Mouse (Mus musculus): Measurements from ENCODE around the gene a. TPM values are rescaled to one million over a fixed set of nuclear protein-coding genes. Genes with fewer than 3 reads are reported as not detected.

The a gene
- polyA plus RNA-seq, 1 experiment from 2014 or later, result 0.41 TPM

GRCm38 (mm10) chr2:154791661-154792642 is 750 bp downstream of the a start:
- Histone ChIP-seq H3K27me3 (ENCODE audit: control insufficient read depth, insufficient read depth, low read length) (no peaks in the 10 kb centered on the region), H3K27ac (ENCODE audit: low read length) (peak overlapping the region; percentile 98), H3K9ac (ENCODE audit: low read length) (peak overlapping the region; percentile 99), H3K4me2 (ENCODE audit: low read depth, low read length) (peak overlapping the region; percentile 82), H3K4me1 (ENCODE audit: control insufficient read depth, insufficient read depth, low read length) (peaks cover 38% of the 10 kb centered on the region), H3K36me3 (ENCODE audit: control insufficient read depth, insufficient read depth, low read length) (no peaks in the 10 kb centered on the region), H3K4me3 (replicated peaks; ENCODE audit: low read length) (peak overlapping the region; percentile 97), H3K9me3 (replicated peaks; ENCODE audit: control insufficient read depth, low read length) (no peaks in the 10 kb centered on the region)
- WGBS, result under 1% methylated on average over 61 of the region's 67 CpGs
- peak; percentile 41 for ATAC-seq (ENCODE audit: insufficient read depth, low FRiP score)

- Histone ChIP-seq H3K4me2 (ENCODE audit: low read depth, low read length) (no peak overlapping the region), H3K27ac (ENCODE audit: low read length) (no peak overlapping the region), H3K9me3 (replicated peaks; ENCODE audit: control insufficient read depth, low read length) (no peaks in the 10 kb centered on the region), H3K27me3 (ENCODE audit: control insufficient read depth, insufficient read depth, low read length) (no peaks in the 10 kb centered on the region), H3K4me3 (replicated peaks; ENCODE audit: low read length) (no peak overlapping the region), H3K36me3 (ENCODE audit: control insufficient read depth, insufficient read depth, low read length) (no peaks in the 10 kb centered on the region), H3K4me1 (ENCODE audit: control insufficient read depth, insufficient read depth, low read length) (peaks cover 21% of the 10 kb centered on the region), H3K9ac (ENCODE audit: low read length) (no peak overlapping the region)
- WGBS, result 65% methylated on average over 1 of the region's 1 CpGs
- ATAC-seq (ENCODE audit: insufficient read depth, low FRiP score), result no peak
These were observed 12.2 kb downstream of the a start for GRCm38 (mm10) chr2:154803372-154803771.

GRCm38 (mm10) chr2:154803845-154804244 is 12.6 kb downstream of the a start:
- H3K9ac ChIP-seq (ENCODE audit: low read length), result no peak overlapping the region
- ATAC-seq (ENCODE audit: insufficient read depth, low FRiP score), result no peak
- no peaks in the 10 kb centered on the region for H3K36me3 ChIP-seq (ENCODE audit: control insufficient read depth, insufficient read depth, low read length)
- WGBS, result 46% methylated on average over 4 of the region's 4 CpGs
- no peaks in the 10 kb centered on the region for H3K9me3 ChIP-seq (replicated peaks; ENCODE audit: control insufficient read depth, low read length)
- no peak overlapping the region for H3K4me3 ChIP-seq (replicated peaks; ENCODE audit: low read length)
- H3K27me3 ChIP-seq (ENCODE audit: control insufficient read depth, insufficient read depth, low read length), result no peaks in the 10 kb centered on the region
- H3K4me1 ChIP-seq (ENCODE audit: control insufficient read depth, insufficient read depth, low read length), result peaks cover 21% of the 10 kb centered on the region
- no peak overlapping the region for H3K4me2 ChIP-seq (ENCODE audit: low read depth, low read length)
- no peak overlapping the region for H3K27ac ChIP-seq (ENCODE audit: low read length)

GRCm38 (mm10) chr2:154807689-154808088 is 16.5 kb downstream of the a start:
- H3K4me2 ChIP-seq (ENCODE audit: low read depth, low read length), result no peak overlapping the region
- peaks cover 29% of the 10 kb centered on the region for H3K4me1 ChIP-seq (ENCODE audit: control insufficient read depth, insufficient read depth, low read length)
- H3K4me3 ChIP-seq (replicated peaks; ENCODE audit: low read length), result no peak overlapping the region
- H3K36me3 ChIP-seq (ENCODE audit: control insufficient read depth, insufficient read depth, low read length), result no peaks in the 10 kb centered on the region
- WGBS, result 38% methylated on average over 1 of the region's 1 CpGs
- no peaks in the 10 kb centered on the region for H3K27me3 ChIP-seq (ENCODE audit: control insufficient read depth, insufficient read depth, low read length)
- no peaks in the 10 kb centered on the region for H3K9me3 ChIP-seq (replicated peaks; ENCODE audit: control insufficient read depth, low read length)
- ATAC-seq (ENCODE audit: insufficient read depth, low FRiP score), result no peak
- H3K9ac ChIP-seq (ENCODE audit: low read length), result no peak overlapping the region
- H3K27ac ChIP-seq (ENCODE audit: low read length), result no peak overlapping the region

- Histone ChIP-seq H3K27ac (ENCODE audit: low read length) (no peak overlapping the region), H3K36me3 (ENCODE audit: control insufficient read depth, insufficient read depth, low read length) (no peaks in the 10 kb centered on the region), H3K4me1 (ENCODE audit: control insufficient read depth, insufficient read depth, low read length) (peaks cover 20% of the 10 kb centered on the region), H3K9me3 (replicated peaks; ENCODE audit: control insufficient read depth, low read length) (no peaks in the 10 kb centered on the region), H3K4me3 (replicated peaks; ENCODE audit: low read length) (no peak overlapping the region), H3K27me3 (ENCODE audit: control insufficient read depth, insufficient read depth, low read length) (no peaks in the 10 kb centered on the region), H3K4me2 (ENCODE audit: low read depth, low read length) (no peak overlapping the region), H3K9ac (ENCODE audit: low read length) (no peak overlapping the region)
- peak; percentile 66; the same call in 1 of the 2 replicates for ATAC-seq (ENCODE audit: insufficient read depth, low FRiP score)
- 69% methylated on average over 1 of the region's 1 CpGs for WGBS
These were observed 18.0 kb downstream of the a start for GRCm38 (mm10) chr2:154809107-154809762.

GRCm38 (mm10) chr2:154810821-154811220 is 19.6 kb downstream of the a start:
- WGBS, result 31% methylated on average over 1 of the region's 1 CpGs
- peaks cover 15% of the 10 kb centered on the region for H3K4me1 ChIP-seq (ENCODE audit: control insufficient read depth, insufficient read depth, low read length)
- no peaks in the 10 kb centered on the region for H3K36me3 ChIP-seq (ENCODE audit: control insufficient read depth, insufficient read depth, low read length)
- no peak overlapping the region for H3K27ac ChIP-seq (ENCODE audit: low read length)
- H3K9ac ChIP-seq (ENCODE audit: low read length), result no peak overlapping the region
- H3K9me3 ChIP-seq (replicated peaks; ENCODE audit: control insufficient read depth, low read length), result no peaks in the 10 kb centered on the region
- no peak overlapping the region for H3K4me3 ChIP-seq (replicated peaks; ENCODE audit: low read length)
- H3K27me3 ChIP-seq (ENCODE audit: control insufficient read depth, insufficient read depth, low read length), result no peaks in the 10 kb centered on the region
- no peak for ATAC-seq (ENCODE audit: insufficient read depth, low FRiP score)
- H3K4me2 ChIP-seq (ENCODE audit: low read depth, low read length), result no peak overlapping the region

- no peak overlapping the region for H3K4me2 ChIP-seq (ENCODE audit: low read depth, low read length)
- H3K9ac ChIP-seq (ENCODE audit: low read length), result no peak overlapping the region
- ATAC-seq (ENCODE audit: insufficient read depth, low FRiP score), result no peak
- no peaks in the 10 kb centered on the region for H3K27me3 ChIP-seq (ENCODE audit: control insufficient read depth, insufficient read depth, low read length)
- H3K4me3 ChIP-seq (replicated peaks; ENCODE audit: low read length), result no peak overlapping the region
- 72% methylated on average over 2 of the region's 2 CpGs for WGBS
- H3K36me3 ChIP-seq (ENCODE audit: control insufficient read depth, insufficient read depth, low read length), result no peaks in the 10 kb centered on the region
- no peaks in the 10 kb centered on the region for H3K9me3 ChIP-seq (replicated peaks; ENCODE audit: control insufficient read depth, low read length)
- H3K4me1 ChIP-seq (ENCODE audit: control insufficient read depth, insufficient read depth, low read length), result peaks cover 13% of the 10 kb centered on the region
- no peak overlapping the region for H3K27ac ChIP-seq (ENCODE audit: low read length)
These were observed 22.2 kb downstream of the a start for GRCm38 (mm10) chr2:154813426-154813825.

GRCm38 (mm10) chr2:154817089-154817488 is 25.9 kb downstream of the a start:
- Histone ChIP-seq H3K4me3 (replicated peaks; ENCODE audit: low read length) (no peak overlapping the region), H3K4me1 (ENCODE audit: control insufficient read depth, insufficient read depth, low read length) (peaks cover 14% of the 10 kb centered on the region), H3K4me2 (ENCODE audit: low read depth, low read length) (no peak overlapping the region), H3K9me3 (replicated peaks; ENCODE audit: control insufficient read depth, low read length) (no peaks in the 10 kb centered on the region), H3K9ac (ENCODE audit: low read length) (no peak overlapping the region), H3K36me3 (ENCODE audit: control insufficient read depth, insufficient read depth, low read length) (no peaks in the 10 kb centered on the region), H3K27ac (ENCODE audit: low read length) (no peak overlapping the region), H3K27me3 (ENCODE audit: control insufficient read depth, insufficient read depth, low read length) (no peaks in the 10 kb centered on the region)
- no peak for ATAC-seq (ENCODE audit: insufficient read depth, low FRiP score)
- 60% methylated on average over 3 of the region's 3 CpGs for WGBS

- no peak for ATAC-seq (ENCODE audit: insufficient read depth, low FRiP score)
- no peak overlapping the region for H3K9ac ChIP-seq (ENCODE audit: low read length)
- no peaks in the 10 kb centered on the region for H3K27me3 ChIP-seq (ENCODE audit: control insufficient read depth, insufficient read depth, low read length)
- H3K4me1 ChIP-seq (ENCODE audit: control insufficient read depth, insufficient read depth, low read length), result peaks cover 14% of the 10 kb centered on the region
- WGBS, result 28% methylated on average over 1 of the region's 1 CpGs
- no peaks in the 10 kb centered on the region for H3K36me3 ChIP-seq (ENCODE audit: control insufficient read depth, insufficient read depth, low read length)
- H3K9me3 ChIP-seq (replicated peaks; ENCODE audit: control insufficient read depth, low read length), result no peaks in the 10 kb centered on the region
- H3K27ac ChIP-seq (ENCODE audit: low read length), result no peak overlapping the region
- H3K4me3 ChIP-seq (replicated peaks; ENCODE audit: low read length), result no peak overlapping the region
- no peak overlapping the region for H3K4me2 ChIP-seq (ENCODE audit: low read depth, low read length)
These were observed 26.6 kb downstream of the a start for GRCm38 (mm10) chr2:154817788-154818187.

Data from stomach, embryonic 16.5 days (tissue).